Mouse (Mus musculus) ES-E14 (cell line): ENCODE measurements around the gene Scp2d1. TPM values are rescaled to one million over a fixed set of nuclear protein-coding genes. Genes with fewer than 3 reads are reported as not detected.
"Not testable (repeated sequence)": the region's sequence is repeated elsewhere in the genome, so short reads cannot be mapped to it uniquely, and the experiment has no call there.

Experiments used
- DNase-seq: peaks from one replicate; pipeline ENCODE4 v3.0.0-alpha.2; 2013; ENCODE audit warnings: low read depth, low spot score
- H3K27ac ChIP-seq: 2 replicates; pipeline ENCODE4 v1.5.1; 2012; ENCODE audit warnings: low read depth, mild to moderate bottlenecking, low read length, moderate library complexity, mixed read lengths; ENCODE audit not compliant: poor library complexity, insufficient read depth, severe bottlenecking
- H3K36me3 ChIP-seq: 2 replicates; pipeline ENCODE4 v1.6.1; 2012; ENCODE audit warnings: mild to moderate bottlenecking, low read length, moderate library complexity, mixed read lengths; ENCODE audit not compliant: control insufficient read depth, poor library complexity, insufficient read depth, severe bottlenecking
- H3K4me1 ChIP-seq, 2 experiments: fragments of 150-350 bp in 1 of 2; sonication (generic) in 1 of 2; 2 replicates each; pipeline ENCODE4 v1.6.1; 2012; ENCODE audit warnings: low read length in 2 of 2, mild to moderate bottlenecking in 1 of 2, mixed read lengths in 1 of 2; ENCODE audit not compliant: control insufficient read depth in 2 of 2, insufficient read depth in 2 of 2, poor library complexity in 1 of 2
- H3K4me3 ChIP-seq, 2 experiments: fragments of 150-350 bp in 1 of 2; sonication (generic) in 1 of 2; 2 replicates each; pipeline ENCODE4 v1.5.1; 2012; ENCODE audit warnings: low read length in 2 of 2, low read depth in 1 of 2, mild to moderate bottlenecking in 1 of 2, mixed read lengths in 1 of 2; ENCODE audit not compliant: insufficient read depth in 1 of 2, poor library complexity in 1 of 2, severe bottlenecking in 1 of 2
- H3K9ac ChIP-seq: 2 replicates; pipeline ENCODE4 v1.6.1; 2012; ENCODE audit warnings: low read depth, mild to moderate bottlenecking, low read length, mixed read lengths; ENCODE audit not compliant: poor library complexity, insufficient read depth, severe bottlenecking
- H3K9me3 ChIP-seq: fragments of 150-350 bp; sonication (generic); 2 replicates; pipeline ENCODE4 v1.6.1; 2012; ENCODE audit warnings: low read depth, mild to moderate bottlenecking, low read length; ENCODE audit not compliant: control insufficient read depth, insufficient read depth
- CHD2 ChIP-seq: IDR thresholded peaks from 2 replicates; pipeline ENCODE4 v1.6.1; 2014; ENCODE audit warnings: mild to moderate bottlenecking, low read depth, low read length, inconsistent platforms
- HCFC1 ChIP-seq: IDR thresholded peaks from 2 replicates; pipeline ENCODE4 v1.6.1; 2012; ENCODE audit warnings: low read length, inconsistent platforms, borderline replicate concordance; ENCODE audit not compliant: insufficient read depth
- MAFK ChIP-seq: IDR thresholded peaks from 2 replicates; pipeline ENCODE4 v1.6.1; 2014; ENCODE audit warnings: mild to moderate bottlenecking, low read depth, low read length, inconsistent platforms; ENCODE audit not compliant: insufficient read depth
- ZC3H11A ChIP-seq: IDR thresholded peaks from 2 replicates; pipeline ENCODE4 v1.6.1; 2012; ENCODE audit warnings: low read depth, mild to moderate bottlenecking, inconsistent platforms, low read length, borderline replicate concordance
- ZNF384 ChIP-seq: IDR thresholded peaks from 2 replicates; pipeline ENCODE4 v1.6.1; 2012; ENCODE audit warnings: low read depth, low read length, inconsistent platforms
- in situ Hi-C, 2 experiments: fragments of 600-800 bp; cut with MboI; formaldehyde crosslinking; loops; one replicate each; pipeline ENCODE4 v1.15.1; 2025; ENCODE audit warnings: low sequenced_read_pairs in 2 of 2, inconsistent platforms in 1 of 2; ENCODE audit not compliant: unreplicated experiment in 2 of 2
- total RNA-seq: library from RNA; depleted of rRNA; stranded (reverse); fragments of 300-350 nt; gene quantifications from 2 replicates; pipeline ENCODE4 v1.2.3, GENCODE M21; 2012; rRNA removed

The Scp2d1 gene
- 0.31 TPM in 1 of 2 replicates, not detected in the other for total RNA-seq

- DNase-seq, H3K27ac ChIP-seq, H3K36me3 ChIP-seq, H3K9ac ChIP-seq, H3K4me1 ChIP-seq, H3K4me3 ChIP-seq, in situ Hi-C loops, H3K9me3 ChIP-seq: not testable (repeated sequence)
Observed at GRCm38 (mm10) chr2:144823356-144823755, at the start of gene Scp2d1. Gene Scp2d1, plus strand, starts transcription at chr2:144823656.

- TF ChIP-seq ZC3H11A (no peak), ZNF384 (no peak), MAFK (no peak; the same call in 1 of the 2 replicates), HCFC1 (no peak), CHD2 (no peak)
- DNase-seq: no peak
Observed at GRCm38 (mm10) chr2:144774636-144775160, 48.8 kb upstream of the Scp2d1 start.

GRCm38 (mm10) chr2:144775626-144776025 is 47.8 kb upstream of the Scp2d1 start:
- in situ Hi-C loops: no loop called here
- TF ChIP-seq HCFC1: no peak
- TF ChIP-seq ZNF384: no peak
- no peak for TF ChIP-seq CHD2
- TF ChIP-seq MAFK: no peak
- TF ChIP-seq ZC3H11A: no peak
- Histone ChIP-seq H3K4me3 (no peak overlapping the region), H3K9ac (no peak overlapping the region), H3K9me3 (no peaks in the 10 kb centered on the region), H3K4me1 (peaks cover 0 to 2% of the 10 kb centered on the region in 2 experiments; a peak in 1 of 4 replicates), H3K27ac (no peak overlapping the region), H3K36me3 (no peaks in the 10 kb centered on the region)
- DNase-seq: no peak

More at GRCm38 (mm10) chr2:144774636-144775160, 48.8 kb upstream of the Scp2d1 start:
- H3K36me3 ChIP-seq: no peaks in the 10 kb centered on the region
- H3K9ac ChIP-seq: no peak overlapping the region
- H3K27ac ChIP-seq: no peak overlapping the region
- H3K4me1 ChIP-seq: peaks cover 0 to 2% of the 10 kb centered on the region in 2 experiments; a peak in 1 of 4 replicates
- in situ Hi-C loops: no loop called here
- no peak overlapping the region for H3K4me3 ChIP-seq
- H3K9me3 ChIP-seq: no peaks in the 10 kb centered on the region

- in situ Hi-C loops: no loop called here
- Histone ChIP-seq H3K9ac (no peak overlapping the region), H3K27ac (no peak overlapping the region), H3K9me3 (no peaks in the 10 kb centered on the region), H3K4me3 (no peak overlapping the region), H3K4me1 (no peaks in the 10 kb centered on the region; a peak in 1 of 4 replicates), H3K36me3 (no peaks in the 10 kb centered on the region)
- TF ChIP-seq MAFK (no peak), ZC3H11A (no peak), HCFC1 (no peak), CHD2 (no peak), ZNF384 (no peak)
- no peak for DNase-seq
Observed at GRCm38 (mm10) chr2:144779263-144779662, 44.2 kb upstream of the Scp2d1 start.

GRCm38 (mm10) chr2:144780731-144781130 is 42.7 kb upstream of the Scp2d1 start:
- no peaks in the 10 kb centered on the region for H3K4me1 ChIP-seq
- H3K9ac ChIP-seq: no peak overlapping the region
- no peaks in the 10 kb centered on the region for H3K36me3 ChIP-seq
- no peaks in the 10 kb centered on the region for H3K9me3 ChIP-seq
- DNase-seq: no peak
- no peak overlapping the region for H3K4me3 ChIP-seq
- H3K27ac ChIP-seq: no peak overlapping the region
- in situ Hi-C loops: no loop called here
- TF ChIP-seq MAFK: no peak
- TF ChIP-seq ZNF384: no peak
- TF ChIP-seq CHD2: no peak
- TF ChIP-seq HCFC1: no peak
- TF ChIP-seq ZC3H11A: no peak
